Mouse (Mus musculus): ENCODE measurements around the gene Sh2b1.
A peak's percentile ranks its signal among the peaks of the same experiment; 100 is the strongest.

The Sh2b1 gene

GRCm38 (mm10) chr7:126456382-126457266 is 18.6 kb downstream of the Sh2b1 start:
- DNase-seq (ENCODE audit: low spot score in 2 of 2), result no peak

- no peak for DNase-seq (ENCODE audit: low spot score in 2 of 2)
Observed at GRCm38 (mm10) chr7:126455242-126455641, 20.0 kb downstream of the Sh2b1 start.

- DNase-seq (ENCODE audit: low spot score in 2 of 2), result no peak
Observed at GRCm38 (mm10) chr7:126453861-126454260, 21.4 kb downstream of the Sh2b1 start.

GRCm38 (mm10) chr7:126452244-126452643 is 23.0 kb downstream of the Sh2b1 start:
- DNase-seq (ENCODE audit: low spot score in 2 of 2), result no peak

- DNase-seq (ENCODE audit: low spot score in 2 of 2), result no peak
Observed at GRCm38 (mm10) chr7:126450641-126451040, 24.6 kb downstream of the Sh2b1 start.

GRCm38 (mm10) chr7:126449991-126450390 is 25.2 kb downstream of the Sh2b1 start:
- DNase-seq (ENCODE audit: low spot score in 2 of 2), result no peak

GRCm38 (mm10) chr7:126448481-126448880 is 26.7 kb downstream of the Sh2b1 start:
- DNase-seq (ENCODE audit: low spot score in 2 of 2), result no peak

GRCm38 (mm10) chr7:126446217-126446616 is 29.0 kb downstream of the Sh2b1 start:
- no peak for DNase-seq (ENCODE audit: low spot score in 2 of 2)

GRCm38 (mm10) chr7:126445104-126445815 is 30.0 kb downstream of the Sh2b1 start:
- DNase-seq (ENCODE audit: low spot score in 2 of 2), result no peak

- no peak for DNase-seq (ENCODE audit: low spot score in 2 of 2)
Observed at GRCm38 (mm10) chr7:126444536-126444935, 30.7 kb downstream of the Sh2b1 start.

GRCm38 (mm10) chr7:126443997-126444396 is 31.2 kb downstream of the Sh2b1 start:
- no peak for DNase-seq (ENCODE audit: low spot score in 2 of 2)

- no peak for DNase-seq (ENCODE audit: low spot score in 2 of 2)
Observed at GRCm38 (mm10) chr7:126440134-126440533, 35.1 kb downstream of the Sh2b1 start.

GRCm38 (mm10) chr7:126436851-126437250 is 38.4 kb downstream of the Sh2b1 start:
- peak; percentile 64 to 75 for DNase-seq (ENCODE audit: low spot score in 2 of 2)

GRCm38 (mm10) chr7:126435801-126436200 is 39.4 kb downstream of the Sh2b1 start:
- no peak for DNase-seq (ENCODE audit: low spot score in 2 of 2)

- no peak for DNase-seq (ENCODE audit: low spot score in 2 of 2)
Observed at GRCm38 (mm10) chr7:126434726-126435125, 40.5 kb downstream of the Sh2b1 start.

- no peak for DNase-seq (ENCODE audit: low spot score in 2 of 2)
Observed at GRCm38 (mm10) chr7:126430167-126430566, 45.1 kb downstream of the Sh2b1 start.

GRCm38 (mm10) chr7:126429503-126429898 is 45.7 kb downstream of the Sh2b1 start:
- no peak for DNase-seq (ENCODE audit: low spot score in 2 of 2)

GRCm38 (mm10) chr7:126428631-126429502 is 46.4 kb downstream of the Sh2b1 start, which contains the start of gene Rabep2:
Gene Rabep2 (plus strand): TSS chr7:126428759.
- DNase-seq (ENCODE audit: low spot score in 2 of 2), result peak; percentile 93 to 95

- no peak for DNase-seq (ENCODE audit: low spot score in 2 of 2)
Observed at GRCm38 (mm10) chr7:126428154-126428553, 47.1 kb downstream of the Sh2b1 start.

GRCm38 (mm10) chr7:126427323-126427860 is 47.8 kb downstream of the Sh2b1 start:
- DNase-seq (ENCODE audit: low spot score in 2 of 2), result no peak

GRCm38 (mm10) chr7:126424161-126424560 is 51.1 kb downstream of the Sh2b1 start:
- no peak for DNase-seq (ENCODE audit: low spot score in 2 of 2)

Data from natural killer cell, adult 2 months (primary cell).